Mouse (Mus musculus): ENCODE data around the gene Tcaf3. TPM values are rescaled to one million over a fixed set of nuclear protein-coding genes. Genes with fewer than 3 reads are reported as not detected.

Tcaf3 gene
- polyA plus RNA-seq, 1 experiment from 2014 or later = not detected

DNA sequence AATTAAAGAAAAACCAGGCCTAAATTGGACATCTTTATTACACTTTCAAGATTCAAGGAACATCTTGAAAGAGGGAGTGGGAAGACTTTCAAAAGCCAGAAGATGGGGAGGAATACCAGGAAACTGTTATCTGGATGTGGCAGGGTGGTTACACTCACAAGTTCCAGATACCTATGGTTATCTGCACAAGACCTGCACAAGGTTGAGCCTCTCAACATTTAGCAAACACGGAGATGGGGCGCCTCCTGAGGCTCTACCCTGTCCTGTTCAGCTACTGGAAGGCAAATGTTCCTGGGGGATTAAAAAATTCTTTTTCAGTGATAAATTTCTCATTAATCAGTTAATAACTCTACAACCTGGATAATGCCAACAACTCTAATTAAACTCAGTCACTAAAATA lies 20.1 kb downstream of the Tcaf3 start:
- H3K4me1 ChIP-seq = no peaks in the 10 kb centered on the region
- H3K9ac ChIP-seq (replicated peaks) = no peak overlapping the region
- H3K36me3 ChIP-seq = no peaks in the 10 kb centered on the region
- no peak overlapping the region for H3K4me2 ChIP-seq (replicated peaks)
- H3K4me3 ChIP-seq = no peak overlapping the region
- no peak overlapping the region for H3K27ac ChIP-seq (replicated peaks)
- H3K9me3 ChIP-seq = no peaks in the 10 kb centered on the region
- WGBS = 90% methylated on average over 2 of the region's 2 CpGs
- no peaks in the 10 kb centered on the region for H3K27me3 ChIP-seq
- no peak for ATAC-seq (replicated peaks)

DNA sequence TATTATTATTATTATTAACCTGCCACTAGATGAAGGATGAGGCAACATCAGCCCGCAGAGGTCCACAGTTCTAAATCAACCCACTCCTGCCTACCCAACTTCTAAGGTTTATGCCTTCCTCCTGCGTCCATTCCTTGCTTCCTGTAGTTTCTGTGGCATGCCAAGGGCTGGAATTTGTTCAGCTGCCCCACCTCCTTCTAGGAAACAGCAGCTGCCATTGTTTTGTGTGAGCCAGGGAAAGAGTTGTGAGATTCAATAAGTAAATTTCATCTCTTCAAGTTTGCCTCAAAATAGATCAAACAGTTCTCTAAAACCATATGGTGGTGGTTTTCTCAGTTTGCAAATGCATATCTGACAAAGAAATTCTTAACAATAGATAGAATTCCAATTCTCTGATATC lies 29.3 kb downstream of the Tcaf3 start:
- Histone ChIP-seq H3K27ac (replicated peaks) (no peak overlapping the region), H3K9ac (replicated peaks) (no peak overlapping the region), H3K36me3 (no peaks in the 10 kb centered on the region), H3K4me2 (replicated peaks) (no peak overlapping the region), H3K9me3 (no peaks in the 10 kb centered on the region), H3K4me1 (no peaks in the 10 kb centered on the region), H3K4me3 (no peak overlapping the region), H3K27me3 (no peaks in the 10 kb centered on the region)
- ATAC-seq (replicated peaks) = no peak
- 82% methylated on average over 2 of the region's 2 CpGs for WGBS

DNA sequence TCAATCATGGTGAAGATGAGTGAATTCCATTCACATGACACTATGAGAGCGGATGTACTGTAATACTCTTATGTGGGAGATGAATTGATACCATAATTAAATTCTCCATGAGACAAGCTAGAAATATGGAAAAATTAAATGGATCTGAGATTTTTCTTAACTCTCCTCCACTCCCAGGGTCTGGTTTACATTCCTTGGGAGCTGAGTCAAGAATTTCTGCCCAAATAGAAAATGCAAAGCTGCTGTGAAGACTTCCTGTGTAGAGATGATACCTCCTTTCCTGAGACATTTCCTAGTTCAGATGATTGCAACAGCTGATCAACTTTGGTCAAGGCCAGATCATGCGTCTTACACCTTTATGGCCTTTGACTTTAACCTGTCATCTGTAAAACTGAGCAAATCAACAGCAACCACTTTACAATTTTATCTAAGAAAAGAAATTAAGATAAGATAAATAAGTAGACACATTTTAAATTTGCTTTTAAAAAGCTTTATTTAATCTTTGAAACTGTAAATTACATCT lies 31.4 kb downstream of the Tcaf3 start:
- Histone ChIP-seq H3K36me3 (no peaks in the 10 kb centered on the region), H3K9me3 (no peaks in the 10 kb centered on the region), H3K27ac (replicated peaks) (no peak overlapping the region), H3K4me1 (no peaks in the 10 kb centered on the region), H3K27me3 (no peaks in the 10 kb centered on the region), H3K4me3 (no peak overlapping the region), H3K9ac (replicated peaks) (no peak overlapping the region), H3K4me2 (replicated peaks) (no peak overlapping the region)
- ATAC-seq (replicated peaks) = no peak
- 94% methylated on average over 2 of the region's 2 CpGs for WGBS

DNA sequence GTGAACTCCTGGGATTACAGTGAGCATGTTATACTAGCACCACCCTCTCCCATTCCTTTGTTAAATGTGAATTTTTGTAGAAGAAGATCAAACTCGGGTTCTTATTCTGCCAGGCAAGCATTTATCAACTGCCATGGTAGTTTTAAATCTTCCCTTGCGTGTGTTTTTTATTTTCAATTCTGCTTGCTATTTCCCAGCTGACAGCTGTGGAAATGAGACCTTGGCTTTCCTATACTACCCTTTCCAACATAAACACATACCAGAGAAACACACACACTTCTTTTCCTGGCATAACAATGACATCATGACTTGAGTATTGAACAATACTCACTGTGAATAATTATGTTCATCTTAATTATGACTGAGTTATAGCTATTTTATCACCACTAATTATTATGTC lies 35.2 kb downstream of the Tcaf3 start:
- 75% methylated on average over 2 of the region's 2 CpGs for WGBS
- no peak overlapping the region for H3K9ac ChIP-seq (replicated peaks)
- ATAC-seq (replicated peaks) = no peak
- no peaks in the 10 kb centered on the region for H3K36me3 ChIP-seq
- H3K27me3 ChIP-seq = no peaks in the 10 kb centered on the region
- H3K4me2 ChIP-seq (replicated peaks) = no peak overlapping the region
- no peak overlapping the region for H3K27ac ChIP-seq (replicated peaks)
- no peaks in the 10 kb centered on the region for H3K4me1 ChIP-seq
- no peak overlapping the region for H3K4me3 ChIP-seq
- no peaks in the 10 kb centered on the region for H3K9me3 ChIP-seq

DNA sequence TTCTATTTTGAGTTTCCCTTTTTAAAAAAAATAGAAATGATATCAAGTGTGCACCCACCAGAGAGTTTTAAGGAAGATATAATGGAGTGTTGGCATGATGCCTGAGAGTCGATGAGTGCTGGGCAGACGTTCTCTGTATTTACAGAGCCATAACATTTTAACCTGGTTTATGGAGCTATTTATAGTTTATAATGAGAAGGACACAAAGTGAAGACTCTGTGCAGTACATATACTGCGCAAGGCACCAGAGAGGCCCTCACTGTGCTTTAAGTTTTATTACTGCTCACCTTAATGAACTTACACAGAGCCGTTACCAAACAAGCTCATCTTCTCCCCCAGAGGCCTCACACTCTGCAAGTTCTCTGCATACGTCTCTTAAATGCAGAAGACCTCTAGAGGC lies 36.6 kb downstream of the Tcaf3 start:
- Histone ChIP-seq H3K27ac (replicated peaks) (no peak overlapping the region), H3K4me1 (no peaks in the 10 kb centered on the region), H3K36me3 (no peaks in the 10 kb centered on the region), H3K4me2 (replicated peaks) (no peak overlapping the region), H3K9ac (replicated peaks) (no peak overlapping the region), H3K4me3 (no peak overlapping the region), H3K27me3 (no peaks in the 10 kb centered on the region), H3K9me3 (no peaks in the 10 kb centered on the region)
- 81% methylated on average over 5 of the region's 5 CpGs for WGBS
- no peak for ATAC-seq (replicated peaks)

DNA sequence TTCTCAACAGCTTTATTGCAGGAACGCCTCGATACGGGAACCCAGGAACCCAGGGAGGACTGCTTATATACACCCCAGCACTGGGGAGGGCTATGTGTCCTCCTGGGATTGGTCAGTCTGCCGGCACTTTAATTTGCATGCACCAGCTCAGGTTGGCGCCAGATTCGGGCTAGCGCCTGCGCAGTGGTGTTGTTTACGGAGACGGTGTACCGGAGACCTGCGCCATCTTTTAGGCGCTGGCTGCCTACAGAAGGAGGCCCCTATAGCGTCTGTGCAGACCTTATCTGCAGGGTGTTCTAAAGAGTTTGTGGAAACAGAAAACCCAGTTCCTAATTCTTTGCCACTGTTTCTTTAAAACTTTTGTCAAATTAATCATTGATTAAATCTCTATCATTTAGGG lies 38.9 kb downstream of the Tcaf3 start:
- Histone ChIP-seq H3K9ac (replicated peaks) (no peak overlapping the region), H3K4me2 (replicated peaks) (no peak overlapping the region), H3K4me1 (no peaks in the 10 kb centered on the region), H3K27me3 (no peaks in the 10 kb centered on the region), H3K4me3 (no peak overlapping the region), H3K27ac (replicated peaks) (no peak overlapping the region), H3K9me3 (no peaks in the 10 kb centered on the region), H3K36me3 (no peaks in the 10 kb centered on the region)
- 97% methylated on average over 14 of the region's 14 CpGs for WGBS
- ATAC-seq (replicated peaks) = no peak

DNA sequence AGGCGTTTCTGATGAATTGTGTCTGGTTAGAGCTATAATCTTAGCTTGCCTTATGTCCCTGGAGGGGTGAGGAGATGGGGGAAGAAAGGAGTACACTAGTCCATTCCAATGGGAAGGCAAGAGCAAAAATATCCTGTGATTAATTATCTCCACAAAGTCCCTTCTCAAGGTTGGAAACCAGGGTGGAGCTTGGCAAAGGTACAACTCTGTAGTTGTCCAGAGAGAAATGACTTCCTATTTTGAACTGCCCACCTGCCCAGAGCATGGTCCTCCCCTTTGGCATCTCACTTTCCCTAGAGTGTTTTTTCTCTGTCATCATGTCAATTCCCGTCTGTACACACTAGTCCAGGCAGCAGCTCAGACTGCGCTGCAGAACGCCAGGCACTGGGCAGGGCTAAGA lies 50.0 kb downstream of the Tcaf3 start, which contains the start of gene Olfr455:
Gene Olfr455 (minus strand): TSS at position 127 of the 400 bp plus-strand sequence.
- no peaks in the 10 kb centered on the region for H3K36me3 ChIP-seq
- H3K4me2 ChIP-seq (replicated peaks) = no peak within 1 kb of the TSS
- 85% methylated on average over 4 of the region's 4 CpGs for WGBS
- no peaks in the 10 kb centered on the region for H3K4me1 ChIP-seq
- H3K4me3 ChIP-seq = no peak within 1 kb of the TSS
- no peaks in the 10 kb centered on the region for H3K9me3 ChIP-seq
- no peaks in the 10 kb centered on the region for H3K27me3 ChIP-seq
- no peak within 1 kb of the TSS for H3K27ac ChIP-seq (replicated peaks)
- H3K9ac ChIP-seq (replicated peaks) = no peak within 1 kb of the TSS
- ATAC-seq (replicated peaks) = no peak

DNA sequence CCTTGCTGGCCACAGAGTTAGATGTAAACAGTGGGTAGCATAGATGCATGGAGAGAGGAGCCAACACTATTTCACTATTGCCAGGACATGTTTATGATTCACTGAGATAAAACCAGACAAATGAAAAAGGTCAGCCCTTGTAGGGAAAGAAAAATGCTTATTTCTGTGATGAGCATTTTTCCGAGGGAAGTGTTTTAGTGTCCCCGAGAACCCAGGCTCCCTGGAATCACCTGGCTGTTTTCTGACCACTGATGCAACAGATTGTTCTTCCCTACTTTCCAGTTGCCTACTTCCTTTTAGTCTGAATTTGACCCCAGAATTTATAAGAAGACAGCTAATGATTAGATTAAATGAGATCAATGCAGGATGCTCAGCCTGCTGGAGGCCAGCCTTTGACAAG lies 51.3 kb downstream of the Tcaf3 start:
- WGBS = 91% methylated on average over 2 of the region's 2 CpGs
- no peaks in the 10 kb centered on the region for H3K9me3 ChIP-seq
- H3K9ac ChIP-seq (replicated peaks) = no peak overlapping the region

DNA sequence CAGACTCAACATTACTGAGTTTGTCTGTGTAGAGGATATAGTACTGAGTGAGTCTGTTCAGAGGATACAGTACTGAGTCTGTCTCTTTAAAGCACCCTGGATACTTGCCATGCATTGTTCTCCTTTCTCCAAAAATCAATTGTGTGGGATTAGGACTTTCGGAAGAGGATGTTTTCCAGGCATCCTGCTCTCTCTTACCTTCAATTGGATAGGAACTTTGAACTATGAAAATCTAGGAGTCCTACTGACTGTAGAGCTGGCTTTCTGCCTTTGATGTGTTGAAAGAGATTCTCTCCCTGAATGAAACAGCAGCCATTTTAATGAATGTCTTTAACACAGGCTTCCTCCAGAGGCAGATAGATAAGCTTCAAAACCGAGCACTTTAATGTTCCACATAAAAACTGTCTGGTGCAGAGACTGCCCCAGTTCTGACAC lies 52.0 kb downstream of the Tcaf3 start:
- H3K9me3 ChIP-seq = no peaks in the 10 kb centered on the region
- peak; percentile 43; the same call in 1 of the 2 replicates for ATAC-seq (replicated peaks)

More for the DNA sequence above, 51.3 kb downstream of the Tcaf3 start:
- Histone ChIP-seq H3K27me3 (no peaks in the 10 kb centered on the region), H3K36me3 (no peaks in the 10 kb centered on the region), H3K27ac (replicated peaks) (no peak overlapping the region), H3K4me3 (no peak overlapping the region), H3K4me1 (no peaks in the 10 kb centered on the region), H3K4me2 (replicated peaks) (no peak overlapping the region)
- no peak for ATAC-seq (replicated peaks)

DNA sequence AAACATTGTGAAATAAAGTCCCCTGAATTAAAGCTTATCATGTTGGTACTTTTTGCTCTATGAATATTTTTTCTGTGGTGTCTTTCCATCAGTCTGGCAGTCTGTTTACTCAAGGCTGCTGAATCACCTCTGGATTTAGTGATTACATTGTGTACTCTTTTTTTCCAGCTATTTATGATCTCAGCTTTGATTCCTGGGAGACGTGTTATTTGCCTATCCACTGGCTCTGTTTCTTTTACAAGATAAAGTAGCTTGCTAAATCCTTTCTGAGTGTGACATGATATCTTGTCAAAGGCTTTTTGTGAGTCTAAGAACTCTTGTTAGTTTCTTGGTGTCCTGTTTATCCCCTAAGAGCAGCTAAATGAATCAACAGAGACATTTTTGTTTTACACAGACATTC lies 52.6 kb downstream of the Tcaf3 start:
- Histone ChIP-seq H3K4me3 (no peak overlapping the region), H3K27me3 (no peaks in the 10 kb centered on the region), H3K9me3 (no peaks in the 10 kb centered on the region), H3K4me1 (no peaks in the 10 kb centered on the region), H3K36me3 (no peaks in the 10 kb centered on the region), H3K4me2 (replicated peaks) (no peak overlapping the region), H3K27ac (replicated peaks) (no peak overlapping the region), H3K9ac (replicated peaks) (no peak overlapping the region)
- no peak for ATAC-seq (replicated peaks)
- 57% methylated on average over 1 of the region's 1 CpGs for WGBS

More for the DNA sequence above, 52.0 kb downstream of the Tcaf3 start:
- no peak overlapping the region for H3K9ac ChIP-seq (replicated peaks)
- no peaks in the 10 kb centered on the region for H3K36me3 ChIP-seq
- H3K4me3 ChIP-seq = no peak overlapping the region
- H3K4me2 ChIP-seq (replicated peaks) = no peak overlapping the region
- H3K27ac ChIP-seq (replicated peaks) = no peak overlapping the region
- H3K27me3 ChIP-seq = no peaks in the 10 kb centered on the region
- 64% methylated on average over 2 of the region's 2 CpGs for WGBS
- no peaks in the 10 kb centered on the region for H3K4me1 ChIP-seq

DNA sequence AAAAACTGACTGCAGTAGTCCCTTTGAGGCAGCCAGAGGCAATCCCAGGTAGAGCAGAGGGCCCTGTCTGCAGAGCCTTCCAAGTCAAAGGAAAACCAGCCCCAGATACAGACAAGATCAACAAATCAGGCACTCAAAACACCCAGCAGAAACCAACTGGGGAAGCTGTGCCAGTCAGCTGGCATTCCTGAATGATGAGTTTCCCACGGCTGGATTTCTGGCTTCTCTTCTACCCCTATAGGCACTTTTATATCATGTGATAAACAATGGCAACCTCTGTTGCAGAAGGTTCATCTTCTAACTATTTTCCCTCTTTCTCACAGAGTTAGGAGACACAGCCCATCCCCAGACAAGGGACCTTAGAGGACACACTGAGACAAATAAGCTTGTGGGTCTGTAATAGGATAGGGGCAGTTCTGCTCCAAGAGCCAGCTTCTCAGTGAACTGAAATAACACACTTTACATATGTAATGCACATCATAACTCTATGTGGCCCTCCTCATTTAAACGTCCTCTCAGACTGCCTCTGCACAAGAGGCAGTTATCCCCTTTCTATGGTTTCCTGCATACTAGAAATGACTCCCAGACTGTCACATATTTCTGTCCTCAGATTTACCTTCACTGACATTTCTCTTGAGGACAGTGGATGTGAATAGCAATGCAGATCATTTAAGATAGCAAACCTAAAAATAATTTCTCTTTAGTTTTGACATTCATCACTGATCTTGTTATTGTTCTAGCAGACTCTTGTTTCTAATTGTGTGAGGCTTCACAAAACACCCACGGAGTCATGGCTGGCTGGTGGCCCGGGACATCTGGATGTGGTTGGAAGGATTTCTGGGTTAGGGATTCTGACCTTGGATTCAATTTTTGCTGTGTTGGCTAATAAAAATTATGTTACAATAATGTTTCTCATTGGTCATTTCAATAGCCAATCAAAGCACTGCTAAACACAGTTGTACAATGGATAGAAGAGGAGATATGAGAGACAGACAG lies 55.2 kb downstream of the Tcaf3 start:
- no peaks in the 10 kb centered on the region for H3K9me3 ChIP-seq
- no peak overlapping the region for H3K4me3 ChIP-seq
- H3K4me1 ChIP-seq = no peaks in the 10 kb centered on the region
- H3K27ac ChIP-seq (replicated peaks) = no peak overlapping the region
- H3K9ac ChIP-seq (replicated peaks) = no peak overlapping the region
- H3K27me3 ChIP-seq = no peaks in the 10 kb centered on the region
- no peak for ATAC-seq (replicated peaks)
- no peak overlapping the region for H3K4me2 ChIP-seq (replicated peaks)
- H3K36me3 ChIP-seq = no peaks in the 10 kb centered on the region
- WGBS = 82% methylated on average over 4 of the region's 4 CpGs

DNA sequence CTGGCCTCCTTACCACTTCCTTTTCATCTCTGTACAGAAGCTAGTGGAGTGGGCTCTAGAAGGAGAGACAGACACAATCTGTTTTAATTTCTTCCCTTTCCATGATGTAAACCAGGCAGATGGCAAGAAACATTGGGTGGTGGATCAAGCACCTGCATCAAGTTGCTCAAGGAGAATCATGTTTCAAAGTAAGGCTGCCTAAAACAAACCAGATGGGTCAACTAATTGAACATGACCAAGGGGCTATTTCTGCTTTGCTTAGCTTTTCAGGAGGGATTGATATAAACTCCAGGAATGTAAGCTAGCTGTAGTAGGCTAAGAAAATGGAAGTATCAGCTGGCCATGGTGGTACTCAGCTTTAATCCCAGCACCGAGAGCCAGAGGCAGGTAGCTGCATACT lies 56.8 kb downstream of the Tcaf3 start:
- 83% methylated on average over 1 of the region's 1 CpGs for WGBS
- Histone ChIP-seq H3K36me3 (no peaks in the 10 kb centered on the region), H3K4me2 (replicated peaks) (no peak overlapping the region), H3K9ac (replicated peaks) (no peak overlapping the region), H3K9me3 (no peaks in the 10 kb centered on the region), H3K27me3 (no peaks in the 10 kb centered on the region), H3K27ac (replicated peaks) (no peak overlapping the region), H3K4me3 (no peak overlapping the region), H3K4me1 (no peaks in the 10 kb centered on the region)
- no peak for ATAC-seq (replicated peaks)

Data from forebrain, embryonic 15.5 days (tissue).